Mouse (Mus musculus) olfactory bulb, adult 2 months (tissue): ENCODE data around the gene Rapgef2.

Source experiments
- CTCF ChIP-seq: fragments of 200-500 bp; IDR thresholded peaks from 2 replicates; pipeline ENCODE4 v1.5.1; 2012; ENCODE audit warnings: low read depth, mild to moderate bottlenecking, low read length, moderate library complexity; ENCODE audit not compliant: insufficient read depth
- POLR2A ChIP-seq: fragments of 200-500 bp; IDR thresholded peaks from 2 replicates; pipeline ENCODE4 v1.6.1; 2012; ENCODE audit warnings: mild to moderate bottlenecking, low read depth, low read length, moderate library complexity; ENCODE audit not compliant: insufficient read depth

GRCm38 (mm10) chr3:79283031-79283430, 3.3 kb downstream of the Rapgef2 start:
- TF ChIP-seq CTCF = no peak
- TF ChIP-seq POLR2A = no peak
